Mouse (Mus musculus) T-cell, adult 2 months (primary cell): ENCODE measurements around the gene Adgre4.
A peak's percentile ranks its signal among the peaks of the same experiment; 100 is the strongest.
"Not testable (repeated sequence)": the region's sequence is repeated elsewhere in the genome, so short reads cannot be mapped to it uniquely, and the experiment has no call there.

Experiments
- DNase-seq: peaks from one replicate; pipeline ENCODE4 v3.0.0; 2022; ENCODE audit warnings: low spot score

Adgre4 gene

DNA sequence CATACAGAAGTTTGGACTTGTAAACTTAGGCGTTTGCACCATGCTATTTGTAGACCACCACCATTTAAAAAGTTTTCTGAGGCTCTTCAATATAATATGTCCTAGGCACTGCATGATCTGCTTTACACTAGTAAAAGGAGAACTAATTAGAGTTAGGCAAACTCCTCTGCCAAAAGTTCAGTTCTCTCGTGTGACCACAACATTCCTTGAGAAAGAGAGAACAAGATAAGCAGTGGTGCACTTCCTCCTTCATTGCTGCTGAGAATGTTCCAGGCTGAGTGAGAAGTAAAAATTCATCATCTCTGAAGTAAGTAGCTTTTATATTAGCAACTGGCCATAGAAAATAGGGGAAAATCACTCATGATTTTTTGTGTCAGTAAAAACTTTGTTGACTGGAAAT lies at the start of gene Adgre4:
Gene Adgre4 (plus strand): TSS at position 199 of the 400 bp plus-strand sequence.
- DNase-seq = no peak

GRCm38 (mm10) chr17:55702161-55702820 lies 47.5 kb upstream of the Adgre4 start:
- DNase-seq = peak; percentile 70

- DNase-seq = no peak
Measured at GRCm38 (mm10) chr17:55702865-55703264, 46.9 kb upstream of the Adgre4 start.

GRCm38 (mm10) chr17:55711984-55712811 lies 37.6 kb upstream of the Adgre4 start, which contains the start of gene Pot1b:
Gene Pot1b (minus strand): TSS chr17:55712628.
- DNase-seq = peak; percentile 91

DNA sequence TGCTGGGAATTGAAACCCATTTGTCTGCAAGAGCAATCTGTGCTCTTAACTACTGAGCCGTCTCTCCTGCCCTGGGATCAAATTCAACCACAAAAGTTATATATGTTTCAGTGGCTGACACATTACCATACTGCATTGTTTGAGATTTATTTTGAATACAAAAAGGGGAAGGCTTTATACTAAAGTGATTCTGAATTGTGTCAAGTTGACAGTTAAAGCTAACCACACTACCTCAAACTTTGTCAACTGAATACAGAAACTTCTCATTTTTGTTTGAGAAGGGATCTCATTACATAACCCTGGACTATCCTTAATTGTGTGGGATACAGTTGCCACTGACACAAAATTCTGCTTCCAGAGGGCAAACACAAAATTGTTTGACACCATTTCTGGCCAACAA lies 28.5 kb upstream of the Adgre4 start:
- no peak for DNase-seq

- no peak for DNase-seq
Measured at GRCm38 (mm10) chr17:55722250-55722649, 27.5 kb upstream of the Adgre4 start.

GRCm38 (mm10) chr17:55726193-55726592 lies 23.6 kb upstream of the Adgre4 start:
- no peak for DNase-seq

GRCm38 (mm10) chr17:55736675-55737074 lies 13.1 kb upstream of the Adgre4 start:
- no peak for DNase-seq

DNA sequence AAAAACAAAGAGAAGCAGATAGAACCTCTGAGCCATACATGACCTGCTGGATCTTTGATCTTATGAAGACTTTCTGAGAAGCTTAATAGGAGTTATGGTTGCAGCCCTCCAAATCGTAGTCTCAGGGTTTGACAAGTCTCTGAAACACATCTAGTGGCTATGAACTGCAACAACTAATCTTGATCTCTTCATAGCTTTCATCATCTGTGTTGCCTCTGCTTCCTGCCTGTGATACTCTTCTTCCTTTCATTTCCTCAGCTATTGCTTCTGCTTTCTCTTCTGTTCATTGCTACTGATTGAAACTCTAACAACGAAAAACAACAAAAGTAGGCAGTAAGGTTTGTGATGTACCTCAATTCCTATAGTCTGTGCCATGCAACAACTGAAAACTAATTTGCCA lies 1.4 kb downstream of the Adgre4 start:
- DNase-seq = no peak

DNA sequence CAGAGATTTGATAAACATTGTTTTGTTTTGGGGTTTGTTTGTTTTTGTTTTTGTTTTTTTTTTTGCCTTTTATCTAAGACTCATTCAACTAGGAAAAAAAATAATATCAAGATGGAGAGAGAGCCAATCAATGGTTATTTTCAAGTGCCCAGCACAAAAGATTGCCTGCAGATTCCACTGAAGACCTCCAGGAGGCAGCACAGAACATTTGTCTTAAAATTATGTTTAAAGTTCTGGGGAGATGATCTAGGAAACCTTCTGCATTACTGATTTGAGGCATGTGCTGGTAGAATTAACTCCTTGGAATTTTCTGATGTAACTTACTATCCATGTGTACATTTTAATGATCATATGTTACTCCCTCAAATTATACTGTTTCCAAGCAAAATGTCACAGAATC lies 63.9 kb downstream of the Adgre4 start:
- peak; percentile 7 for DNase-seq

- no peak for DNase-seq
Measured at GRCm38 (mm10) chr17:55816853-55817252, 67.1 kb downstream of the Adgre4 start.

DNA sequence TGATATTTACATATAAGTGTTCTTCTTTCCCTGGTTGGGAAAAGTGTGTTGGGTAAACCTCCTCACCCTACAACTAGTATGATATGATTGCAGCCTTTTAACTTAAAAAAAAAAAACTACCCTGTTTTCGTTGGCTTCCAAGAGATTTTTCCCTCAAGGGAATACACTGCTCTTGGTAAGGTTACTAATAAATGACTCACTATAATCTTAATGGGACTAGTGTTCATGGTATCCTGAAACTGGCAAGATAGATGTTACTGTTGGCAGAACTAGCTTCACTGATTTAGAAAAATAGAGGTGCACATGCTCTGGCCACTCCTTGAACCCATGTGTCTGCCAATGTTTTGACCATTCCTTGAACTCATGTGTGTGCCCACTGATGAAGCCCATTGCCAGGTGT lies 71.8 kb downstream of the Adgre4 start:
- DNase-seq = no peak

GRCm38 (mm10) chr17:55843067-55843466 lies 93.3 kb downstream of the Adgre4 start:
- DNase-seq = no peak

GRCm38 (mm10) chr17:55877184-55877583 lies 127.4 kb downstream of the Adgre4 start:
- DNase-seq = no peak

DNA sequence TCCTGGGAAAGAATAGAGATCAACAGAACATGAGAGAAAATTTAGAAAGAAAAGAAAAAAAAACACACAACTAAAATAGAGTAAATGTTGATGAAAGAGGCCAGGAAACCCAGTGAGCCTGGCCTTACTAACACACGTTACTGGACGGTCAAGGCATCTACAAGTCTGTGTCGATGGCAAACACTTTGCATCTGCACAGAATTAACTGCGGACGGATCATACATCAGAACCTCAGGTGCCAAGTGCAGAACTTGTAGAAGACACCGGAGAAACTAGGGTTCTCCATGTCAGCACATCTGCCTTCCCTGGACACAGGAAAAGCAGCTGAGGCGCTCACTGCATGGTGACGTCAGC lies 128.5 kb downstream of the Adgre4 start:
- not testable (repeated sequence) for DNase-seq

GRCm38 (mm10) chr17:55878636-55879369 lies 129.0 kb downstream of the Adgre4 start, which contains the start of gene Zfp119a:
Gene Zfp119a (minus strand): TSS chr17:55878930.
- peak; percentile 74 for DNase-seq

- DNase-seq = no peak
Measured at GRCm38 (mm10) chr17:55883631-55884030, 133.8 kb downstream of the Adgre4 start.

GRCm38 (mm10) chr17:55884912-55885311 lies 135.1 kb downstream of the Adgre4 start:
- no peak for DNase-seq

GRCm38 (mm10) chr17:55892406-55892955 lies 142.7 kb downstream of the Adgre4 start:
- not testable (repeated sequence) for DNase-seq

DNA sequence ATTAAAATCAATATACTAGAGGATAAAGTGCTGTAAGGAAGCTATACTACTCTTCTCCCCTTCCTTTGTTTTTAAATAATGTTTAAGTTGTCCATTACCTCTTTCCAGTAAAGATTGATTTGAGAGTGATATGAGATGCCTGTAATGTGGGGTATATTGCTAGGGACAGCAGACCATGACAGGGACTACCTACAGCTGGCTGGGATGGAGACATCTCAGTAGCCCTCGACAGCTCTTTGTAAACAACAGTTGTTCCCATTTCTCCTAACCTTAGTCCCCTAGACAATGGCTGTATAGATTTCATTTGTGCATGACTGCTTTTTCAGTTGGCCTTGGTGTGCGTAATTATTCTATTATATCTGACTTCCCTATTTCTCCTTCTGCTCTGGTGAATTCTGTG lies 153.3 kb downstream of the Adgre4 start:
- DNase-seq = no peak
